In genomic region chr2:52741681-52742255, GRCm38 (mm10) we compare ENCODE assay signal across 8 mouse cellular contexts. TPM values are rescaled to one million over a fixed set of nuclear protein-coding genes. Genes with fewer than 3 reads are reported as not detected.
A peak's percentile ranks its signal among the peaks of the same experiment; 100 is the strongest.
DNase-seq lines count a peak whose midpoint lies in the region.

No protein-coding gene starts in this region.

- H3K27ac ChIP-seq in heart, embryonic 10.5 days: peak overlapping the region; percentile 100
- peak overlapping the region; percentile 99 for H3K27ac ChIP-seq in brown adipose tissue, adult 24 weeks (replicated peaks; ENCODE audit: low read depth, low read length)

- peaks cover 6% of the 10 kb centered on the region; the same call in 1 of the 2 replicates for H3K36me3 ChIP-seq in heart, embryonic 10.5 days

- no peaks in the 10 kb centered on the region for H3K9me3 ChIP-seq in heart, embryonic 10.5 days

- peak overlapping the region; percentile 83 for H3K4me3 ChIP-seq in heart, embryonic 10.5 days
- H3K4me3 ChIP-seq in brown adipose tissue, adult 24 weeks (ENCODE audit: insufficient read depth, low read depth, low read length): peak overlapping the region; percentile 74

- DNase-seq in heart, embryonic 10.5 days (ENCODE audit: low spot score): no peak
- no peak for DNase-seq in heart, postnatal 25 days (ENCODE audit: low spot score)
- peak; percentile 94 for DNase-seq in A20 (ENCODE audit: low read depth, low spot score)
- peak; percentile 52 for DNase-seq in forelimb bud, embryonic 11.5 days (ENCODE audit: low read depth, low spot score)
- peak; percentile 60 to 85 for DNase-seq in left cerebral cortex, postnatal 10 days (ENCODE audit: extremely low spot score in 1 of 2, low spot score in 2 of 2)
- DNase-seq in mesoderm, embryonic 11.5 days (ENCODE audit: low read depth, low spot score): peak; percentile 63
- no peak for DNase-seq in B cell, adult 2 months

- intact Hi-C loops in heart, postnatal 25 days (cut with DNase I): loop anchor here (5.0 kb wide), 1 partner anchor 451 kb away; the partner anchor contains the start of genes Arl6ip6 and Prpf40a
- intact Hi-C loops in left cerebral cortex, postnatal 10 days (cut with DNase I): no loop called here

- 0 out of 2 replicates have a peak, but pooled peaks cover 4% of the 10 kb centered on the region for H3K4me1 ChIP-seq in heart, embryonic 10.5 days
- H3K4me1 ChIP-seq in brown adipose tissue, adult 24 weeks (ENCODE audit: control insufficient read depth, insufficient read depth, insufficient read length, low read length): peaks cover 3% of the 10 kb centered on the region; the same call in 1 of the 2 replicates

- WGBS in heart, embryonic 10.5 days: under 1% methylated on average over 54 of the region's 54 CpGs

- no peaks in the 10 kb centered on the region for H3K27me3 ChIP-seq in heart, embryonic 10.5 days (ENCODE audit: insufficient read depth, poor library complexity, severe bottlenecking)

RNA-seq across cellular contexts. Expression of gene Stam2, which starts 0.3 kb away (rescaled TPM):
- 30.5 and 35.2 TPM in 2 replicates for polyA plus RNA-seq in heart, embryonic 10.5 days (2016; fragmentation: Nextera tagmentation; extraction: Ambion mirVana)
- 10 to 100 TPM; 18.8 to 19.9 TPM for total RNA-seq in heart, postnatal 25 days (2021)
- 8.5 and 13.4 TPM in 2 replicates for polyA plus RNA-seq in brown adipose tissue, adult 24 weeks (2012; ENCODE audit: insufficient read depth, insufficient read length, missing spikeins)
- total RNA-seq in left cerebral cortex, postnatal 10 days (2021): 10 to 100 TPM; 24.5 to 27.0 TPM

Comparison
In these comparisons a context has a peak if more than half of its experiments do, and no peak if none do; other contexts are left out.
1. DNase-seq: peak in A20 (single experiment), forelimb bud, embryonic 11.5 days (single experiment), left cerebral cortex, postnatal 10 days (2 of 2) and mesoderm, embryonic 11.5 days (single experiment); none in heart, embryonic 10.5 days (single experiment), heart, postnatal 25 days (single experiment) and B cell, adult 2 months (0 of 2).